Mouse (Mus musculus) ES-Bruce4 (cell line): ENCODE data around the gene Izumo1r. TPM values are rescaled to one million over a fixed set of nuclear protein-coding genes. Genes with fewer than 3 reads are reported as not detected.

Experiments
- H3K27ac ChIP-seq: 2 replicates; pipeline ENCODE4 v1.5.1; 2012; ENCODE audit warnings: low read length, inconsistent platforms; ENCODE audit not compliant: insufficient read depth
- H3K27me3 ChIP-seq: 2 replicates; pipeline ENCODE4 v1.6.1; 2012; ENCODE audit warnings: mild to moderate bottlenecking, low read length, inconsistent platforms; ENCODE audit not compliant: control insufficient read depth, poor library complexity, insufficient read depth, severe bottlenecking
- H3K36me3 ChIP-seq: 2 replicates; pipeline ENCODE4 v1.6.1; 2012; ENCODE audit warnings: inconsistent platforms, mild to moderate bottlenecking, low read length, moderate library complexity; ENCODE audit not compliant: control insufficient read depth, poor library complexity, insufficient read depth, severe bottlenecking
- H3K4me1 ChIP-seq: one replicate; pipeline ENCODE4 v1.8.1; 2011; ENCODE audit warnings: low read length; ENCODE audit not compliant: control insufficient read depth, insufficient read depth
- H3K4me3 ChIP-seq: 2 replicates; pipeline ENCODE4 v1.5.1; 2011; ENCODE audit warnings: low read depth, mild to moderate bottlenecking, low read length
- H3K9ac ChIP-seq: 2 replicates; pipeline ENCODE4 v1.6.1; 2012; ENCODE audit warnings: low read depth, mild to moderate bottlenecking, inconsistent platforms; ENCODE audit not compliant: poor library complexity, severe bottlenecking
- H3K9me3 ChIP-seq: replicated peaks from 2 replicates; pipeline ENCODE4 v1.6.1; 2012; ENCODE audit warnings: mild to moderate bottlenecking, low read length, inconsistent platforms; ENCODE audit not compliant: control insufficient read depth, poor library complexity, insufficient read depth, severe bottlenecking
- CTCF ChIP-seq: IDR thresholded peaks from one replicate; pipeline ENCODE4 v1.8.1; 2011; ENCODE audit warnings: low read depth, low read length
- EP300 ChIP-seq: IDR thresholded peaks from 2 replicates; pipeline ENCODE4 v1.6.1; 2011; ENCODE audit warnings: low read depth, low read length; ENCODE audit not compliant: insufficient read depth
- POLR2A ChIP-seq: IDR thresholded peaks from one replicate; pipeline ENCODE4 v1.8.1; 2011; ENCODE audit warnings: low read length; ENCODE audit not compliant: insufficient read depth
- polyA plus RNA-seq: library from polyadenylated mRNA; stranded (reverse); fragments of >200 nt; gene quantifications from 2 replicates; pipeline ENCODE4 v1.2.4, GENCODE M21; 2011; ENCODE audit warnings: low read depth; ENCODE audit not compliant: missing spikeins, insufficient read depth, insufficient read length

The Izumo1r gene
- polyA plus RNA-seq, 1 experiment = not detected

DNA sequence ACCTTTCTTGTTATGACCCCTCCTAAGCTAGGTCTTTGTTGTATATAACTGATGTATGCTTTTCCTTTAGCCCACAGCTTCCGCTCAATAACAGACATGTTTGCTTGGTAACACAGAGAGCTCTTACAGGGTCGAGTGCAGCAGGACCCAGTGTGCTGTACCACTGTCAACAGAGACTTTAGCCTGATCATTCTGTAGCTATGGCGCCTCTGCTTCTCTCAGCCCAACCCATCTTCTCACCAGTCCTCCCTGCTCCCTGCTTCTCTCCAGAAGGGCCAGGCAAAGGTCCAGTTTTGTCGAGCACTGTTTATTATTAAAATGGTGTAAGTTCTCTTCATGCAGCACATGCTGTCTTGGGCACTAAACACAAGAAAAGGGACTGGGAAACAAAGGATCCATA is 19.9 kb upstream of the Izumo1r start:
- no peak overlapping the region for H3K9ac ChIP-seq
- H3K4me1 ChIP-seq = no peaks in the 10 kb centered on the region
- H3K27ac ChIP-seq = no peak overlapping the region
- TF ChIP-seq CTCF = no peak
- no peak for TF ChIP-seq EP300
- no peak for TF ChIP-seq POLR2A
- H3K36me3 ChIP-seq = no peaks in the 10 kb centered on the region
- no peaks in the 10 kb centered on the region for H3K9me3 ChIP-seq
- H3K27me3 ChIP-seq = no peaks in the 10 kb centered on the region
- no peak overlapping the region for H3K4me3 ChIP-seq

DNA sequence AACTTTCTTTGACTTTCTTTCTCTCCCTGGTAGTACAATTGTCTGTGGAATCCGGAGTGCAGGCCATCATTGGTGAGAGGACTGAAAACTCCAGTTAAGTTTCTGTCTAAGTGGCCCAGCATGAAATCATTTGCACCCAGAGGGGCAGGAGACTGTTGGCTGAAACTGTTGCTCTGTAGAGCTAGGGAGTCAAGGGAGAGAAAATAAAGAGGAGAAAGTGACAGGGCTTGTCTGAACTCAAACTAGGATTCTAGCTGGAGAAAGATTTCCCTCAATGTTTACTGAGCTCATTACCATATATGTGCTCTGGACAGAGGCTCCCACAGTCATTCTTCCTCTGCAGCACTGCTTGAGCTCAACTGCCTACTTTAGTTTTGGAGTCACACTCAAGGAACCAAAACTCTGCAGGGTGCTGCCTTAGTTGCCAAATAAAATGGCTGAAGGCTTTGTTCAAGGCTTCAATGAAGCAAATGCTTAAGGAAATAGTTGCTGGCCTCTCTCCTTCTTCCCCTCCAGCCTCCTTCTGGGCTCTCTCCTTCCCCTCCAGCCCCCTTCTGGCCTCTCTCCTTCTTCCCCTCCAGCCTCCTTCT is 18.3 kb upstream of the Izumo1r start:
- Histone ChIP-seq H3K9ac (no peak overlapping the region), H3K4me3 (no peak overlapping the region), H3K36me3 (no peaks in the 10 kb centered on the region), H3K4me1 (no peaks in the 10 kb centered on the region), H3K9me3 (no peaks in the 10 kb centered on the region), H3K27ac (no peak overlapping the region), H3K27me3 (no peaks in the 10 kb centered on the region)
- TF ChIP-seq POLR2A (no peak), CTCF (no peak), EP300 (no peak)

DNA sequence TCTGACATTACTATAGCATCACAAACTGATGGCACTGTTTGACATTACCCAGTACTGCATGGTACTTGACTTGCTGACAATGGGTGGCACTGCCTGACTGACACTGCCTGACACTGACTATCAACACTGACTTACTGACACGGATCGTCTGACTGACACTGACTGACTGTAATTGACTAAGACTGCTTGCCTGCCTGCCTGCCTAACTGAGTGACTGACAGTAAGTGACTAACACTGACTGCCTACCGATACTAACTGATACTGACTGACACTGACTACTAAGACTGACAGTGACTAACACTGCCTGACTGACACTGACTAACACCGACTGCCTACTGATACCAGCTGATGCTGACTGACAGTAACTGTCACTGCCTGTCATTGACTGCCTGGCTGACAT is 17.5 kb upstream of the Izumo1r start:
- TF ChIP-seq POLR2A = no peak
- TF ChIP-seq CTCF = no peak
- TF ChIP-seq EP300 = no peak
- no peak overlapping the region for H3K9ac ChIP-seq

DNA sequence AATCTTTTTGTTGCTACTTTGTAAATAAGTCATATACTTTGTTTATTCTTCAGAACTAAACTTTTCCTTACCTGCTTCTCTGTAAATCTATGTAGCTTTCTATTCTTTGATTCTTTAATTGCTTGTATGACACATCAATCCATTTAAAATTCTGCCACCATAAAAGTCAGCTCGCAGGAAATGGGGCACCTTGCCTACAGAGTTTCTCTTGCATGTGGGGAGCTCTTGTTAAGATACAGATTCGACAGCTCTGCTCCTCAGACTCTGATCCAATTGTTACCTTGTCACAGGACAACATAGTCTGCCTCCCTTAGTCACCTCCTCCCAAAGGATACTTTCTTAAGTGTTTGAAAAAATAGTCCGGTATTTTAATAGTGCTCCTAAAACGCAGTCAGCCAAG is 16.9 kb upstream of the Izumo1r start:
- Histone ChIP-seq H3K9me3 (no peaks in the 10 kb centered on the region), H3K4me3 (no peak overlapping the region), H3K4me1 (no peaks in the 10 kb centered on the region), H3K36me3 (no peaks in the 10 kb centered on the region), H3K27me3 (no peaks in the 10 kb centered on the region), H3K9ac (no peak overlapping the region), H3K27ac (no peak overlapping the region)
- TF ChIP-seq EP300 (no peak), CTCF (no peak), POLR2A (no peak)

More for the DNA sequence above, 17.5 kb upstream of the Izumo1r start:
- H3K27ac ChIP-seq = no peak overlapping the region
- H3K9me3 ChIP-seq = no peaks in the 10 kb centered on the region
- no peaks in the 10 kb centered on the region for H3K27me3 ChIP-seq
- H3K36me3 ChIP-seq = no peaks in the 10 kb centered on the region
- no peak overlapping the region for H3K4me3 ChIP-seq
- H3K4me1 ChIP-seq = no peaks in the 10 kb centered on the region

DNA sequence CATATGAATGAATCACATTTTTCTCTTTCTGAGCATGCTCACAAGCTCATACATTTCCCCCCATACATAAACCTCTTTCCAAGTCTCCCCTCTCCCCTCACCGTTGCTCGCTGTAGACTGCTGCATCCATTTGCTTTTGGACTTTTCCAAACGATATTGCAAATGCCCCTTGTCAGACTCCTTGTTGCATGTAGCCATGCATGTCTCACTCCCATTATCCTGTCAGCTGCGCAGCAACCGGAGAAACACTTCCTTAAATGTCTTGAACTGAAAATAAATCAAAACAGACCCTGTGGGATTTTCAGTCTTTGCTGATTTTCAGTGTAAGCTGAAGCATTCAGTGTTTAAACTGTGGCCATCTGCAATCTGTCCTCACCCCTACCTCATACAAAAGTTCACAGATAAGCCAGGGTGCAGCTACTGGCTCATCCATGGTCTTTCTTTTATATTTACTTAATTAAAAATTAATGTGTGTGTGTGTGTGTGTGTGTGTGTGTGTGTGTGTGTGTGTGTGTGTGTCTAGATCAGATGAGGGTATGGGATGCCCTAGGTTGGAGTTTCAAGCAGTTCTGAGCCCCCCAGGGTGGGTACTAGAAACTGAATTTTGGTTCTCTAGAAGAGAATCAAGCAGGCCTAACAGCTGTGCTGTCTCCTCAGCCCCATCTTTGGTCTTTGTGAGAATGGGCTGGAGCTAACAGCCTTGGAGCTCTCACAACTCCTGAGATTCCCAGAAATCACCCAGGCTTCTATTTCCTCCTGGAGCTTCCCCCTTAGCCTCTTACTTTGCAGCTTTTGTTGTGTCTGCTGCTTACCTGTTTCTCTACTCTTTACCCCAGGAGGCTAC is 15.3 kb upstream of the Izumo1r start:
- Histone ChIP-seq H3K4me3 (no peak overlapping the region), H3K4me1 (no peaks in the 10 kb centered on the region), H3K9me3 (no peaks in the 10 kb centered on the region), H3K36me3 (no peaks in the 10 kb centered on the region), H3K27me3 (no peaks in the 10 kb centered on the region), H3K9ac (no peak overlapping the region), H3K27ac (no peak overlapping the region)
- TF ChIP-seq POLR2A = no peak
- no peak for TF ChIP-seq EP300
- no peak for TF ChIP-seq CTCF

DNA sequence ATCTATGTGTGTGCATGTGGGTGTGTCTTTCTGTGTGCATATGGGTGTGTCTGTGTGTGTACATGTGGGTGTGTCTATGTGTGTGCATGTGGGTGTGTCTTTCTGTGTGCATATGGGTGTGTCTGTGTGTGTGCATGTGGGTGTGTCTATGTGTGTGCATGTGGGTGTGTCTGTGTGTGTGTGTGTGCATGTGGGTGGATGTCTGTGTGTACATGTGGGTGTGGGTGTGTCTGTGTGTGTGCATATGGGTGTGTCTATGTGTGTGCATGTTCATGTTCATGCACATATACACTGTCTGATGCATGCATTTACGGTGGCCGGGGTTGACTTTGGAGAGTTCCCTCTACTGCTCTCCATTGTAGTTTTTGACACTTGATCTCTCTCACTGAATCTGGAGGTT is 13.9 kb upstream of the Izumo1r start:
- TF ChIP-seq POLR2A (no peak), EP300 (no peak), CTCF (no peak)
- H3K4me1 ChIP-seq = no peaks in the 10 kb centered on the region
- H3K9ac ChIP-seq = no peak overlapping the region

More for the DNA sequence above, 13.9 kb upstream of the Izumo1r start:
- Histone ChIP-seq H3K36me3 (no peaks in the 10 kb centered on the region), H3K4me3 (no peak overlapping the region), H3K27ac (no peak overlapping the region), H3K27me3 (no peaks in the 10 kb centered on the region), H3K9me3 (no peaks in the 10 kb centered on the region)
